Mouse (Mus musculus): ENCODE results near the gene Cyp26c1. TPM values are rescaled to one million over a fixed set of nuclear protein-coding genes. Genes with fewer than 3 reads are reported as not detected.

Gene Cyp26c1
- total and polyA plus RNA-seq, 3 experiments = not detected

GRCm38 (mm10) chr19:37695762-37696602 lies 10.6 kb downstream of the Cyp26c1 start:
- peaks cover 0 to 4% of the 10 kb centered on the region in 2 experiments for H3K36me3 ChIP-seq (replicated peaks in 1 of 2; ENCODE audit: control insufficient read depth in 1 of 2, insufficient read depth in 1 of 2, low read length in 1 of 2)
- dilution Hi-C loops (cut with MboI; ENCODE audit: extremely low pct_ligation_motif_present, extremely low pct_unique_long_range_greater_than_20kb, low sequenced_read_pairs) (no loop called here), in situ Hi-C loops (cut with MboI; ENCODE audit: low pct_ligation_motif_present, low pct_unique_long_range_greater_than_20kb, low sequenced_read_pairs) (no loop called here)
- no peak for DNase-seq (ENCODE audit: extremely low read depth)
- H3K4me3 ChIP-seq (replicated peaks in 1 of 3; ENCODE audit: low read depth in 2 of 3, low read length in 2 of 3, poor library complexity in 1 of 3) = no peak overlapping the region
- H3K9ac ChIP-seq (ENCODE audit: insufficient read depth, low read depth) = no peak overlapping the region
- no peak for TF ChIP-seq JUND (conservative IDR thresholded peaks at IDR 0.05; ENCODE audit: low read depth, low read length)
- TF ChIP-seq POLR2AphosphoS2 (IDR thresholded peaks at IDR 0.05; ENCODE audit: low read depth, low read length) = no peak
- TF ChIP-seq MAZ (IDR thresholded peaks at IDR 0.05; ENCODE audit: low read depth, low read length) = no peak
- no peak for TF ChIP-seq NELFE (IDR thresholded peaks at IDR 0.05; ENCODE audit: low read depth, low read length)
- no peak for TF ChIP-seq HCFC1 (IDR thresholded peaks at IDR 0.05; ENCODE audit: low read depth, low read length)
- peaks cover 18% of the 10 kb centered on the region for H3K9me3 ChIP-seq (replicated peaks; ENCODE audit: low read length)
- H3K27ac ChIP-seq (ENCODE audit: insufficient read depth, low read depth) = no peak overlapping the region
- H3K27me3 ChIP-seq (replicated peaks) = no peaks in the 10 kb centered on the region
- H3K4me1 ChIP-seq (ENCODE audit: control insufficient read depth in 1 of 2, insufficient read depth in 2 of 2) = peaks cover 0 to 14% of the 10 kb centered on the region in 2 experiments; a peak in 1 of 4 replicates
- H3K79me2 ChIP-seq (replicated peaks; ENCODE audit: control insufficient read depth, extremely low read depth, insufficient read depth, poor library complexity, severe bottlenecking) = no peaks in the 10 kb centered on the region
- no peak overlapping the region for H3K4me2 ChIP-seq (ENCODE audit: insufficient read depth, low read depth, poor library complexity, severe bottlenecking)

GRCm38 (mm10) chr19:37696603-37697334 lies 11.4 kb downstream of the Cyp26c1 start:
- no peak overlapping the region for H3K9ac ChIP-seq (ENCODE audit: insufficient read depth, low read depth)
- dilution Hi-C loops (cut with MboI; ENCODE audit: extremely low pct_ligation_motif_present, extremely low pct_unique_long_range_greater_than_20kb, low sequenced_read_pairs) = no loop called here
- no peak for TF ChIP-seq CTCF (conservative IDR thresholded peaks at IDR 0.05 in 1 of 2, IDR thresholded peaks at IDR 0.05 in 1 of 2; ENCODE audit: low read depth in 2 of 2, low read length in 2 of 2)
- TF ChIP-seq ZNF384 (IDR thresholded peaks at IDR 0.05; ENCODE audit: low read depth, low read length) = no peak
- no peak for TF ChIP-seq USF2 (conservative IDR thresholded peaks at IDR 0.05; ENCODE audit: low read depth, low read length)
- no peak for TF ChIP-seq MAFK (IDR thresholded peaks at IDR 0.05; ENCODE audit: insufficient replicate concordance, low read length)
- no peak for TF ChIP-seq BHLHE40 (IDR thresholded peaks at IDR 0.05; ENCODE audit: low read depth, low read length)
- TF ChIP-seq EP300 (IDR thresholded peaks at IDR 0.05; ENCODE audit: low read length) = no peak
- TF ChIP-seq JUND (conservative IDR thresholded peaks at IDR 0.05; ENCODE audit: low read depth, low read length) = no peak
- no peak for TF ChIP-seq E2F4 (IDR thresholded peaks at IDR 0.05; ENCODE audit: insufficient replicate concordance, low read depth, low read length)

More at GRCm38 (mm10) chr19:37696603-37697334, 11.4 kb downstream of the Cyp26c1 start:
- peaks cover 0 to 4% of the 10 kb centered on the region in 2 experiments for H3K36me3 ChIP-seq (replicated peaks in 1 of 2; ENCODE audit: control insufficient read depth in 1 of 2, insufficient read depth in 1 of 2, low read length in 1 of 2)
- no peak overlapping the region for H3K4me3 ChIP-seq (replicated peaks in 1 of 3; ENCODE audit: low read depth in 2 of 3, low read length in 2 of 3, poor library complexity in 1 of 3)
- peaks cover 0 to 6% of the 10 kb centered on the region in 2 experiments; a peak in 1 of 4 replicates for H3K4me1 ChIP-seq (ENCODE audit: control insufficient read depth in 1 of 2, insufficient read depth in 2 of 2)
- H3K9me3 ChIP-seq (replicated peaks; ENCODE audit: low read length) = peaks cover 18% of the 10 kb centered on the region
- in situ Hi-C loops (cut with MboI; ENCODE audit: low pct_ligation_motif_present, low pct_unique_long_range_greater_than_20kb, low sequenced_read_pairs) = no loop called here
- no peak for DNase-seq (ENCODE audit: extremely low read depth)
- no peak overlapping the region for H3K27ac ChIP-seq (ENCODE audit: insufficient read depth, low read depth)
- H3K4me2 ChIP-seq (ENCODE audit: insufficient read depth, low read depth, poor library complexity, severe bottlenecking) = no peak overlapping the region
- no peaks in the 10 kb centered on the region for H3K79me2 ChIP-seq (replicated peaks; ENCODE audit: control insufficient read depth, extremely low read depth, insufficient read depth, poor library complexity, severe bottlenecking)
- no peaks in the 10 kb centered on the region for H3K27me3 ChIP-seq (replicated peaks)

Data from CH12.LX (cell line).